Mouse (Mus musculus): ENCODE measurements around the gene Esrrb.

GRCm38 (mm10) chr12:86508313-86508988 lies 147.5 kb downstream of the Esrrb start:
- TF ChIP-seq CTCF (conservative IDR thresholded peaks at IDR 0.05; ENCODE audit: low read length) (peak; percentile 97), NANOG (IDR thresholded peaks at IDR 0.05; ENCODE audit: borderline replicate concordance, low read length) (no peak), POU5F1 (IDR thresholded peaks at IDR 0.05; ENCODE audit: borderline replicate concordance, low read length) (peak; percentile 22; the same call in 1 of the 2 replicates)

All from E14TG2a.4 (cell line).